Mouse (Mus musculus) heart, embryonic 16.5 days (tissue): ENCODE results near the gene Rgs14. TPM values are rescaled to one million over a fixed set of nuclear protein-coding genes. Genes with fewer than 3 reads are reported as not detected.

ENCODE experiments used
- ATAC-seq: fragments of 200-750 bp; cut with Nextera tagmentation; replicated peaks from 2 replicates; pipeline ENCODE4 v1.8.0; 2017; ENCODE audit warnings: moderate number of reproducible peaks; ENCODE audit not compliant: insufficient read depth, low FRiP score; ENCODE audit errors: extremely low read depth
- H3K27ac ChIP-seq: fragments of 300-500 bp; sonication (generic); 2 replicates; pipeline ENCODE4 v1.5.1; 2014; ENCODE audit warnings: mild to moderate bottlenecking, low read length, control low read depth, moderate library complexity
- H3K27me3 ChIP-seq: fragments of 300-500 bp; sonication (generic); 2 replicates; pipeline ENCODE4 v1.6.1; 2014; ENCODE audit warnings: low read length, mixed read lengths; ENCODE audit not compliant: control insufficient read depth, insufficient read depth
- H3K36me3 ChIP-seq: fragments of 300-500 bp; sonication (generic); 2 replicates; pipeline ENCODE4 v1.6.1; 2014; ENCODE audit not compliant: control insufficient read depth, insufficient read depth
- H3K4me1 ChIP-seq: fragments of 300-500 bp; sonication (generic); 2 replicates; pipeline ENCODE4 v1.6.1; 2014; ENCODE audit warnings: low read length, mixed read lengths; ENCODE audit not compliant: control insufficient read depth, insufficient read depth
- H3K4me2 ChIP-seq: fragments of 300-500 bp; sonication (generic); 2 replicates; pipeline ENCODE4 v1.6.1; 2014; ENCODE audit warnings: low read depth, mild to moderate bottlenecking, control low read depth, low read length
- H3K4me3 ChIP-seq: fragments of 300-500 bp; sonication (generic); 2 replicates; pipeline ENCODE4 v1.5.1; 2014; ENCODE audit warnings: mild to moderate bottlenecking, control low read depth, low read length
- H3K9ac ChIP-seq: fragments of 300-500 bp; sonication (generic); 2 replicates; pipeline ENCODE4 v1.6.1; 2014; ENCODE audit warnings: low read length, control low read depth
- H3K9me3 ChIP-seq: fragments of 300-500 bp; sonication (generic); replicated peaks from 2 replicates; pipeline ENCODE4 v1.6.1; 2016; ENCODE audit warnings: low read length; ENCODE audit not compliant: control insufficient read depth
- WGBS: fragments of 180-500 bp; shearing (Covaris S2); extraction: QIAGEN DNeasy Blood & Tissue Kit; methylation state at CpG from one replicate; pipeline ENCODE4 v1.1.7; 2014; 5-methylcytosine and 5-hydroxymethylcytosine counted together
- polyA plus RNA-seq: library from polyadenylated mRNA; unstranded; fragments of >200 nt; fragmentation: Nextera tagmentation; extraction: Ambion mirVana; gene quantifications from 2 replicates; pipeline ENCODE4 v1.2.1, GENCODE M21; 2015

The Rgs14 gene
- polyA plus RNA-seq, 1 experiment from 2014 or later, result 2.4 TPM

- 9% methylated on average over 35 of the region's 35 CpGs for WGBS
- ATAC-seq, result peak; percentile 67
- Histone ChIP-seq H3K9ac (no peak overlapping the region), H3K27me3 (peaks cover 56% of the 10 kb centered on the region), H3K9me3 (no peaks in the 10 kb centered on the region), H3K36me3 (no peaks in the 10 kb centered on the region), H3K4me2 (peak overlapping the region; percentile 55), H3K4me3 (peak overlapping the region; percentile 21), H3K4me1 (peaks cover 7% of the 10 kb centered on the region; the same call in 1 of the 2 replicates), H3K27ac (no peak overlapping the region)
Measured at GRCm38 (mm10) chr13:55420933-55421800, 51.6 kb downstream of the Rgs14 start.

- Histone ChIP-seq H3K4me3 (no peak within 1 kb of the TSS), H3K4me1 (no peaks in the 10 kb centered on the region), H3K9me3 (no peaks in the 10 kb centered on the region), H3K9ac (no peak within 1 kb of the TSS), H3K27ac (no peak within 1 kb of the TSS), H3K27me3 (peaks cover 18% of the 10 kb centered on the region), H3K36me3 (no peaks in the 10 kb centered on the region), H3K4me2 (no peak within 1 kb of the TSS)
- no peak for ATAC-seq
- 84% methylated on average over 10 of the region's 10 CpGs for WGBS
Measured at GRCm38 (mm10) chr13:55426613-55427012, 57.1 kb downstream of the Rgs14 start, which contains the start of gene F12. Gene F12, minus strand, starts transcription at chr13:55426793.

- Histone ChIP-seq H3K9ac (no peak overlapping the region), H3K27me3 (0 out of 2 replicates have a peak, but pooled peaks cover 5% of the 10 kb centered on the region), H3K27ac (no peak overlapping the region), H3K36me3 (no peaks in the 10 kb centered on the region), H3K4me1 (no peaks in the 10 kb centered on the region), H3K9me3 (no peaks in the 10 kb centered on the region), H3K4me3 (no peak overlapping the region), H3K4me2 (no peak overlapping the region)
- 0 out of 2 replicates have a peak, but pooled peaks have one; percentile 45 for ATAC-seq
- 62% methylated on average over 12 of the region's 12 CpGs for WGBS
Measured at GRCm38 (mm10) chr13:55429226-55429888, 59.8 kb downstream of the Rgs14 start.

GRCm38 (mm10) chr13:55430566-55430965 lies 61.0 kb downstream of the Rgs14 start:
- Histone ChIP-seq H3K4me1 (no peaks in the 10 kb centered on the region), H3K4me3 (no peak overlapping the region), H3K27ac (no peak overlapping the region), H3K4me2 (no peak overlapping the region), H3K9ac (no peak overlapping the region), H3K36me3 (no peaks in the 10 kb centered on the region), H3K9me3 (no peaks in the 10 kb centered on the region), H3K27me3 (0 out of 2 replicates have a peak, but pooled peaks cover 5% of the 10 kb centered on the region)
- 78% methylated on average over 2 of the region's 2 CpGs for WGBS
- no peak for ATAC-seq

GRCm38 (mm10) chr13:55431889-55432685 lies 62.6 kb downstream of the Rgs14 start:
- Histone ChIP-seq H3K4me3 (no peak overlapping the region), H3K36me3 (no peaks in the 10 kb centered on the region), H3K4me1 (no peaks in the 10 kb centered on the region), H3K9me3 (no peaks in the 10 kb centered on the region), H3K9ac (no peak overlapping the region), H3K4me2 (no peak overlapping the region), H3K27ac (no peak overlapping the region), H3K27me3 (0 out of 2 replicates have a peak, but pooled peaks cover 4% of the 10 kb centered on the region)
- WGBS, result 54% methylated on average over 10 of the region's 10 CpGs
- ATAC-seq, result no peak

Other genes with a start within 250 kb of the Rgs14 start
- not detected in 2 replicates for gene Gm17617, start 236.2 kb upstream of the Rgs14 start, polyA plus RNA-seq
- 0.80 and 2.6 TPM in 2 replicates for gene Fgfr4, start 217.1 kb upstream of the Rgs14 start, polyA plus RNA-seq
- gene Nsd1, start 159.9 kb upstream of the Rgs14 start, polyA plus RNA-seq, result 38.1 and 40.5 TPM in 2 replicates
- 339 and 346 TPM in 2 replicates for gene Prelid1, start 49.2 kb upstream of the Rgs14 start, polyA plus RNA-seq
- gene Rab24, start 47.8 kb upstream of the Rgs14 start, polyA plus RNA-seq, result 67.4 and 74.8 TPM in 2 replicates
- gene Mxd3, start 39.9 kb upstream of the Rgs14 start, polyA plus RNA-seq, result 29.2 and 29.4 TPM in 2 replicates
- 84.2 and 84.5 TPM in 2 replicates for gene Lman2, start 6.9 kb upstream of the Rgs14 start, polyA plus RNA-seq
- not detected in 2 replicates for gene Slc34a1, start 28.5 kb downstream of the Rgs14 start, polyA plus RNA-seq
- not detected in 2 replicates for gene Pfn3, start 45.5 kb downstream of the Rgs14 start, polyA plus RNA-seq
- 0.25 TPM in 1 of 2 replicates, not detected in the other for gene F12, start 57.1 kb downstream of the Rgs14 start, polyA plus RNA-seq
- gene Grk6, start 75.3 kb downstream of the Rgs14 start, polyA plus RNA-seq, result 11.4 and 19.4 TPM in 2 replicates
- gene Prr7, start 94.5 kb downstream of the Rgs14 start, polyA plus RNA-seq, result 0.25 and 0.28 TPM in 2 replicates
- gene Dbn1, start 118.4 kb downstream of the Rgs14 start, polyA plus RNA-seq, result 59.4 and 62.5 TPM in 2 replicates
- 229 and 248 TPM in 2 replicates for gene Pdlim7, start 143.9 kb downstream of the Rgs14 start, polyA plus RNA-seq
- gene Dok3, start 159.6 kb downstream of the Rgs14 start, polyA plus RNA-seq, result 1.9 and 2.2 TPM in 2 replicates
- gene Ddx41, start 166.9 kb downstream of the Rgs14 start, polyA plus RNA-seq, result 31.9 and 32.1 TPM in 2 replicates
- 22.6 and 23.9 TPM in 2 replicates for gene Fam193b, start 201.4 kb downstream of the Rgs14 start, polyA plus RNA-seq
- gene Tmed9, start 204.0 kb downstream of the Rgs14 start, polyA plus RNA-seq, result 99.9 and 110 TPM in 2 replicates
- 18.1 and 18.9 TPM in 2 replicates for gene B4galt7, start 230.2 kb downstream of the Rgs14 start, polyA plus RNA-seq